Mouse (Mus musculus): ENCODE measurements around the gene Tmod1. TPM values are rescaled to one million over a fixed set of nuclear protein-coding genes. Genes with fewer than 3 reads are reported as not detected.

Gene Tmod1
- polyA plus RNA-seq (2014; fragmentation: Nextera tagmentation; extraction: Ambion mirVana) = 220 and 230 TPM in 2 replicates

DNA sequence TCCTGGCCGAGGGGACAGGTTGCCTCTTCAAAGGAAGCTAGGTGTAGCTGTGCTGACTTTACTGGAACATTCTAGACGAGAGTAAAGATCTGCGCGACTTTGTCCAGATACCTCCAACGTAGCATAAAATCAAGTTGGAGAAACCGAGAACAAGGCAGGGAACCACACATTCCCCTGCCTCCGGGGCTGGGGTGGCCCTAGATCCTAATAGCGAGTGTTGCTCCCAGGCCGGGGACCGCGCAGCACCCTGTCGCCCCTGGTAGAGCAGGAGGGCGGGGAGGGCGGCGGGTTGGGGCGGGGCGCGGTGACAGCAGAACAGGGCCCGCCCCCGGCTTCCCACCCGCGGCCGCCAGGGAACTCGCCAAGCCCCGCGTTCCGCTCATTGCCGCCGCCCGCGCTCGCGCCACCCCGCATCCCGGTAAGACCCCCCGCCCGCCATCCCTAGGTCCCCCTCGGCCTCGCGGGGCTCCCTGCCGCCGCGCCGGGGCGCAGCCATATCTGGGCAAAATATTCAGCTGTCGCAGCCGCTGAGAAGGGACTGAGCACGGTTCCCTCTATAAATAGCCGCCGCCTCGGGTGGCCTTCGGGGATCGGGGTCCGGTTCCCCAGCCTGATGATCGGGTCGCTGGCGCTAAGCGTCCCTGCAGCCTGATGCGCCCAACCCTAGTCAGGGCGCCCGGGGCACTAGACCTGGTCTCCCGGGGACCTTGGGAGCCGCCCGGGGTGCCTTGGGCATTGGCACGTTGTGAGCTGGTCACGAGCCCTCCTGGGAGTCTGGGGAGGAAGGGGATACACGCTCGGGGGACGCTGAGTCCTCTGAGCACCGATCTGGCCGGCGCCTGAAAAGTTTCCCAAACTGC lies at the start of gene Tmod1:
Gene Tmod1 (plus strand): TSS at position 44 of the 860 bp plus-strand sequence.
- Histone ChIP-seq H3K4me2 (ENCODE audit: low read length) (peak within 1 kb of the TSS; percentile 77), H3K4me1 (ENCODE audit: control insufficient read depth in 2 of 2, insufficient read depth in 2 of 2, low read length in 2 of 2) (peaks cover 30 to 38% of the 10 kb centered on the region in 2 experiments), H3K4me3 (ENCODE audit: control insufficient read depth in 1 of 2, insufficient read depth in 1 of 2, low read depth in 1 of 2, low read length in 2 of 2) (peak within 1 kb of the TSS; percentile 53 to 87), H3K9ac (ENCODE audit: low read length) (peak within 1 kb of the TSS; percentile 99), H3K9me3 (ENCODE audit: control insufficient read depth, low read length) (no peaks in the 10 kb centered on the region), H3K27me3 (ENCODE audit: control insufficient read depth, insufficient read depth, low read length) (no peaks in the 10 kb centered on the region), H3K27ac (replicated peaks in 1 of 2; ENCODE audit: control insufficient read depth in 1 of 2, insufficient read depth in 1 of 2, low read depth in 2 of 2, low read length in 2 of 2) (peak within 1 kb of the TSS; percentile 92 to 99), H3K36me3 (ENCODE audit: control insufficient read depth, insufficient read depth, low read length) (no peaks in the 10 kb centered on the region; the same call in none of the 2 replicates)
- ATAC-seq (ENCODE audit: insufficient number of reproducible peaks, insufficient read depth, low FRiP score, low read depth) = peak; percentile 65
- 1% methylated on average over 71 of the region's 72 CpGs for WGBS

DNA sequence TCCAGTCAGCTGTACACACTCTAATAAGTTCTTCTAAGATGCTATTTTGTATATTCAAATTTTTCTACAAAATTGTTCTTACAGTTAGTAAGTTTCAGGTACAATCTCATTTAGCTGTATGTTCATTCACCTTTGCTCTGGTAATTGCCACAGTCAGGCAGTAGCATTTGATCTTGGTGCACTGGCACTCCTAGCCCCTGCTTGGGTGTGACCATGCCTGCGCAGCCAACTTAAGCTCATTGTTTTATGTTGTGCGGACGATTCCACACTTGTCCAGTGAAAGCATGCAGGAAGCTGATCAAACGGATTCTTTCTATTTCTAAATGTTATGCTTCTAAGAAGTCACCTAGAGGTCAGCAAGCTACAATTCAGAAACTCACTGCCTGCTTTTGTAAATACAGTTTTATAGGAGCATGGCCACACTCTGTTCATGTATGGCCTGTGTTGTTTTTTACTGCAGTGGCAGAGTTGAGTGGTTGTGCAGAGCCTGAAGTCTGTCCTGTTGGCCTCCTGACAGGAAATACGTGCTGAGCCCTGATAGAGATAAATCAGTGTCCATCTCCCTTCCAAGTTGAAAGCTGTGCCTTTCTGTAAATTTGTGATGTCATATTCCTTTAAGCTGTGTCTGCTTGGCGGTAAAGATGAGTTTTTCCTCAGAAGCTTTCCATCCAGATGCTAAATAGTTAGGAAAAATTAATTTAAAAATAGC lies 48.2 kb upstream of the Tmod1 start:
- no peak overlapping the region for H3K9ac ChIP-seq (ENCODE audit: low read length)
- peaks cover 2 to 12% of the 10 kb centered on the region in 2 experiments; a peak in 3 of 4 replicates for H3K4me1 ChIP-seq (ENCODE audit: control insufficient read depth in 2 of 2, insufficient read depth in 2 of 2, low read length in 2 of 2)
- H3K27me3 ChIP-seq (ENCODE audit: control insufficient read depth, insufficient read depth, low read length) = no peaks in the 10 kb centered on the region
- ATAC-seq (ENCODE audit: insufficient number of reproducible peaks, insufficient read depth, low FRiP score, low read depth) = no peak
- no peak overlapping the region for H3K4me2 ChIP-seq (ENCODE audit: low read length)
- peak overlapping the region in 1 of 2 experiments; percentile 12; a peak in 1 of 4 replicates for H3K27ac ChIP-seq (replicated peaks in 1 of 2; ENCODE audit: control insufficient read depth in 1 of 2, insufficient read depth in 1 of 2, low read depth in 2 of 2, low read length in 2 of 2)
- 47% methylated on average over 6 of the region's 6 CpGs for WGBS
- no peaks in the 10 kb centered on the region for H3K9me3 ChIP-seq (ENCODE audit: control insufficient read depth, low read length)
- H3K36me3 ChIP-seq (ENCODE audit: control insufficient read depth, insufficient read depth, low read length) = peaks cover 43% of the 10 kb centered on the region
- no peak overlapping the region for H3K4me3 ChIP-seq (ENCODE audit: control insufficient read depth in 1 of 2, insufficient read depth in 1 of 2, low read depth in 1 of 2, low read length in 2 of 2)

DNA sequence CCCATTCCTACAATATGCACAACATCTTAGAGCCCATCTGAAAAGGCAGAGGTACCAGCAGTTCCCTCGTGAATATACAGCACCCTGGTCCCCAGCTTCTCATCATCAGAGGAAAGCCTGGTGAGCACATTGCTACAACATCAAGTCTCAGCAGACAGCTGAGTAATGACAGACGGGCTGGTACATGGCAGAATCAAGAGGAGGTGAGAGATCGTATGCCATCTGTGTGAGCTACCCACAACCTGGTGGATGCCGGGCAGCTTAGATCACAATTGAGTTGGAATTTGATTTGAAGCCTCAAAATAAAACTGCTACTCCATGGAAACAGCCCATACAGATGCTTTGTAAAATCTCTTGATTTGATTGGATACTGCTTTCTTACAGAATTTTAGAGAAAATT lies 40.2 kb upstream of the Tmod1 start:
- H3K27me3 ChIP-seq (ENCODE audit: control insufficient read depth, insufficient read depth, low read length) = no peaks in the 10 kb centered on the region
- peaks cover 25% of the 10 kb centered on the region for H3K36me3 ChIP-seq (ENCODE audit: control insufficient read depth, insufficient read depth, low read length)
- WGBS = 81% methylated on average over 4 of the region's 4 CpGs
- ATAC-seq (ENCODE audit: insufficient number of reproducible peaks, insufficient read depth, low FRiP score, low read depth) = no peak
- H3K4me2 ChIP-seq (ENCODE audit: low read length) = no peak overlapping the region
- no peak overlapping the region for H3K4me3 ChIP-seq (ENCODE audit: control insufficient read depth in 1 of 2, insufficient read depth in 1 of 2, low read depth in 1 of 2, low read length in 2 of 2)
- H3K9me3 ChIP-seq (ENCODE audit: control insufficient read depth, low read length) = no peaks in the 10 kb centered on the region
- H3K27ac ChIP-seq (replicated peaks in 1 of 2; ENCODE audit: control insufficient read depth in 1 of 2, insufficient read depth in 1 of 2, low read depth in 2 of 2, low read length in 2 of 2) = no peak overlapping the region
- no peak overlapping the region for H3K9ac ChIP-seq (ENCODE audit: low read length)
- no peaks in the 10 kb centered on the region for H3K4me1 ChIP-seq (ENCODE audit: control insufficient read depth in 2 of 2, insufficient read depth in 2 of 2, low read length in 2 of 2)

DNA sequence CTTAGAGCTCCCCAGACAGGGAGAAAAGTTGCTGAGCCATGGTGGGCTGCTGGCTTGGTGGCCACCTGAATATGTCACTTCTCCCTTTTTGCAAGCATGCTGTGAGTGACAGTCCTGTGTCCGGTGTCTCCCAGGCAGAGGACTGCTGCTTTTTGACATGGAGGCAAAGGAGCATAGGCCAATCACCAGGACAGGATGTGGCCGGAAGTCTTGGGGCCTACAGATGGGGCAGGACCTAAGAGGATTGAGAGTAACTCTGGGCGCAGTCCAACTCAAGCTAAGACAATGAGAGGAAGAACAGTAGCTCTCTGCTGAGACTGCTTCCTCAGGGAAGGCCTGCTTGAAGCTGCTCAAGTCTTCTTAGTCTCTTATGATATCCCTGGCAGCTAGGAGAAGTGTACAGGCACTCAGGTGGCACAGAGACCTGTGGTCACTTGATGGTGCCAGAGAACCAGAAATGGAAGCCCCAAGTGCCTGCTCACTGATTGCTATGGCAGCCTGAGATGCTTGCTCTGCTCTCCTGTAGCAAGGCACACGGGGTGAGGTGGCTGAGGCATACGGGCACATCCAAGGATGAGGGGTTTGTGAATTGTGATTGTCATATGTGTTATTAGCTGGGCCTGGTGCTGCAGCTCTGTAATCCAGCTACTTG lies 30.5 kb upstream of the Tmod1 start:
- Histone ChIP-seq H3K9me3 (ENCODE audit: control insufficient read depth, low read length) (no peaks in the 10 kb centered on the region), H3K27ac (replicated peaks in 1 of 2; ENCODE audit: control insufficient read depth in 1 of 2, insufficient read depth in 1 of 2, low read depth in 2 of 2, low read length in 2 of 2) (peak overlapping the region; percentile 12 to 30; a peak in 2 of 4 replicates), H3K4me2 (ENCODE audit: low read length) (no peak overlapping the region), H3K27me3 (ENCODE audit: control insufficient read depth, insufficient read depth, low read length) (no peaks in the 10 kb centered on the region), H3K9ac (ENCODE audit: low read length) (no peak overlapping the region), H3K4me3 (ENCODE audit: control insufficient read depth in 1 of 2, insufficient read depth in 1 of 2, low read depth in 1 of 2, low read length in 2 of 2) (no peak overlapping the region), H3K4me1 (ENCODE audit: control insufficient read depth in 2 of 2, insufficient read depth in 2 of 2, low read length in 2 of 2) (no peaks in the 10 kb centered on the region; a peak in 1 of 4 replicates), H3K36me3 (ENCODE audit: control insufficient read depth, insufficient read depth, low read length) (peaks cover 49% of the 10 kb centered on the region)
- 76% methylated on average over 5 of the region's 5 CpGs for WGBS
- peak; percentile 54 for ATAC-seq (ENCODE audit: insufficient number of reproducible peaks, insufficient read depth, low FRiP score, low read depth)

DNA sequence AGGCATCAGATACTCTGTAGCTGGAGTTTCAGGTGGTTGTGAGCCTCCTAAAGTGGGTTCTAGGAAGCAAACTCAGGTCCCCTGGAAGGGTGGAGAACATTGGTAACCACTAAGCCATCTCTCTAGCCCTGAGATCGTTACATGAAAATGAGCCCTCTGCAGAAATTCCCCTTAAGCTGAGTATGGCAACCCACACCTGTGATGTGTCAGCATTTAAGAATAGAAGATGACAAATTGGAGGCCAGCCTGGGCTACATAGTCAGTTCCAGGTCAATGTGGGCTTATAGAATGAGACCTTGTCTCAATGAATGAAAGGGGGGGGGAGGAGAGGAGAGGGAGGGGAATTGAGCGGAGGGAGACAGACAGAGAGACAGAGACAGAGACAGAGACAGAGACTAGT lies 27.0 kb upstream of the Tmod1 start:
- peaks cover 44% of the 10 kb centered on the region for H3K36me3 ChIP-seq (ENCODE audit: control insufficient read depth, insufficient read depth, low read length)

DNA sequence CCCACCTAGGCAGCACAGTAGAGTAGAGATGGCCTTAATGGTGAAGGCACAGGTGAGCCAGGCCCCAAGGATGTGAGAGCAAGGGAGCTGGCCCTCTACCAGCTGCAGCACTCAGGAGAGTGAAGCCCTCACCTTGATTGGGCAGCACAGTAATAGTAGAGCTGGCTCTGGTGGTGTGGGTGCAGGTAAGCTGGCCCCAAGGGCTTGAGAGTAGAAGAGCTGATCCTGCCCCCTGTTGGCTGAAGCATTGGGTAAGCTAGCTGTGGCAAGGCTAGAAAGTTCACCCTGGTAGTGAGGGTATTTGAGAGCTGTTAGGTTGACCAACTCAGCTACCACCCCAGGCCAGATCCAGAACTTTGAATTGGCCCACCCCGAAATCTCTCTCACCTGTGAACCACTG lies 23.1 kb upstream of the Tmod1 start:
- no peak overlapping the region for H3K27ac ChIP-seq (replicated peaks in 1 of 2; ENCODE audit: control insufficient read depth in 1 of 2, insufficient read depth in 1 of 2, low read depth in 2 of 2, low read length in 2 of 2)
- no peaks in the 10 kb centered on the region for H3K9me3 ChIP-seq (ENCODE audit: control insufficient read depth, low read length)
- H3K4me3 ChIP-seq (ENCODE audit: control insufficient read depth in 1 of 2, insufficient read depth in 1 of 2, low read depth in 1 of 2, low read length in 2 of 2) = no peak overlapping the region
- H3K4me2 ChIP-seq (ENCODE audit: low read length) = no peak overlapping the region
- H3K9ac ChIP-seq (ENCODE audit: low read length) = no peak overlapping the region
- WGBS = 84% methylated on average over 1 of the region's 1 CpGs
- peaks cover 52% of the 10 kb centered on the region for H3K36me3 ChIP-seq (ENCODE audit: control insufficient read depth, insufficient read depth, low read length)
- no peaks in the 10 kb centered on the region for H3K27me3 ChIP-seq (ENCODE audit: control insufficient read depth, insufficient read depth, low read length)
- no peak for ATAC-seq (ENCODE audit: insufficient number of reproducible peaks, insufficient read depth, low FRiP score, low read depth)
- H3K4me1 ChIP-seq (ENCODE audit: control insufficient read depth in 2 of 2, insufficient read depth in 2 of 2, low read length in 2 of 2) = no peaks in the 10 kb centered on the region

More for the DNA sequence above, 27.0 kb upstream of the Tmod1 start:
- Histone ChIP-seq H3K27ac (replicated peaks in 1 of 2; ENCODE audit: control insufficient read depth in 1 of 2, insufficient read depth in 1 of 2, low read depth in 2 of 2, low read length in 2 of 2) (no peak overlapping the region), H3K9me3 (ENCODE audit: control insufficient read depth, low read length) (no peaks in the 10 kb centered on the region), H3K27me3 (ENCODE audit: control insufficient read depth, insufficient read depth, low read length) (no peaks in the 10 kb centered on the region), H3K4me1 (ENCODE audit: control insufficient read depth in 2 of 2, insufficient read depth in 2 of 2, low read length in 2 of 2) (no peaks in the 10 kb centered on the region; a peak in 1 of 4 replicates), H3K9ac (ENCODE audit: low read length) (no peak overlapping the region), H3K4me2 (ENCODE audit: low read length) (no peak overlapping the region), H3K4me3 (ENCODE audit: control insufficient read depth in 1 of 2, insufficient read depth in 1 of 2, low read depth in 1 of 2, low read length in 2 of 2) (no peak overlapping the region)
- WGBS = 87% methylated on average over 2 of the region's 2 CpGs
- ATAC-seq (ENCODE audit: insufficient number of reproducible peaks, insufficient read depth, low FRiP score, low read depth) = no peak

DNA sequence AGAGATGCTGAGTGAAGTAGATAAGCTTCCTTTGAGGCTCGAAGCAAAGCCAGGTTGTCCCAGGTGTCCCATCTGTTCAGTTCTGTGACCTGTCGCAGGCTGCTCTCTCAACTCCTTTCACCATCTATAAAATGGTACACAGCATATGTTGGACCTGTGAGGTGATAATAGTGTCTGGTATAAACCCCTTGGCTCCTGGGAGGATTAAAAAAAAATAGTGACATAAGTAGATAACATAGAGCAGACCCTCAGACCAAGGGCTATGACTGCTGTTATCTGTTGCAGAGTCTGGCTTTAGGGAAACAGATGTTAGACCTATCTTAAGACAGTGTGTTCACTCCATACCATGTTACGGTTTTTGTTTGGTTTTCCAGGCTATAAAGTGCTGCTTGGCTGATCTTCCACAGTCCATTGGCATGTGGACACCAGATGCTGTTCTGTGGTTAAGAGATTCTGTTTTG lies 15.7 kb upstream of the Tmod1 start:
- WGBS = 26% methylated on average over 3 of the region's 3 CpGs
- H3K9me3 ChIP-seq (ENCODE audit: control insufficient read depth, low read length) = no peaks in the 10 kb centered on the region
- ATAC-seq (ENCODE audit: insufficient number of reproducible peaks, insufficient read depth, low FRiP score, low read depth) = peak; percentile 83
- H3K9ac ChIP-seq (ENCODE audit: low read length) = no peak overlapping the region
- H3K27me3 ChIP-seq (ENCODE audit: control insufficient read depth, insufficient read depth, low read length) = no peaks in the 10 kb centered on the region
- peaks cover 21% of the 10 kb centered on the region for H3K36me3 ChIP-seq (ENCODE audit: control insufficient read depth, insufficient read depth, low read length)
- H3K4me3 ChIP-seq (ENCODE audit: control insufficient read depth in 1 of 2, insufficient read depth in 1 of 2, low read depth in 1 of 2, low read length in 2 of 2) = no peak overlapping the region
- H3K4me2 ChIP-seq (ENCODE audit: low read length) = no peak overlapping the region
- no peak overlapping the region for H3K27ac ChIP-seq (replicated peaks in 1 of 2; ENCODE audit: control insufficient read depth in 1 of 2, insufficient read depth in 1 of 2, low read depth in 2 of 2, low read length in 2 of 2)
- peaks cover 6 to 13% of the 10 kb centered on the region in 2 experiments; a peak in 3 of 4 replicates for H3K4me1 ChIP-seq (ENCODE audit: control insufficient read depth in 2 of 2, insufficient read depth in 2 of 2, low read length in 2 of 2)

All from heart, embryonic 14.5 days (tissue).